18 mouse cellular contexts compared by ENCODE assay signal in the genomic region with DNA sequence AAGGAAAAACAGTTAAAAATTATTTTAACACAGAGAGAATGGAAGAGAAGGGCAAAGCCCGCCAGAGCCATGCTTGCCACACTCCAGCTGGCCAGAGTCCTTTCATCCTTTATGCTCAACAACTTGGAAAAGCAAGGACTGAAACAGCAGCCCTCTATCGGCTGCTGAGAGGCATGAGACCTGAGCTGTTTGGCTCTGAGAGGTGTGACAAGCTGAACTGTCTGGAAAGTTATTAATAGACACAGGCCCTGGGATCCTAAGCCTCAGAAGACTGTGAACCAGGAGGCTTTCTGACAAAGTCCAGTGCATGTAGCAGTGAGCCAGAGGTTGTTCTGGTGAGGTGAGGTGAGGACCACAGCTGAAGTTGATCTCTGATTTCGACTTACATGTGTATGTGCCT. TPM values are rescaled to one million over a fixed set of nuclear protein-coding genes. Genes with fewer than 3 reads are reported as not detected.
A peak's percentile ranks its signal among the peaks of the same experiment; 100 is the strongest.
DNase-seq lines count a peak whose midpoint lies in the region; ATAC-seq and TF ChIP-seq lines count a peak whose summit lies in the region.
"Had no signal": no experiment of that assay in that cellular context is flagged by ENCODE, and none has a peak within 500 bp of the region (broad histone marks: within the 10 kb centered on the region; RNA-seq: fewer than 3 reads in every experiment).

No protein-coding gene starts in this region.

- intact Hi-C loops in heart, postnatal 25 days (cut with DNase I), result loop anchor here (2.0 kb wide), 1 partner anchor 21 kb away; a partner anchor contains a TSS

- peaks cover 8% of the 10 kb centered on the region; the same call in 1 of the 2 replicates for H3K4me1 ChIP-seq in heart, postnatal 0 days (ENCODE audit: control insufficient read depth, insufficient read depth)

- H3K4me3 ChIP-seq in heart, postnatal 0 days (ENCODE audit: low read depth, low read length), result no peak overlapping the region
- H3K4me3 ChIP-seq: embryonic facial prominence, embryonic 15.5 days; forebrain, embryonic 10.5 days; limb, embryonic 15.5 days; neural tube, embryonic 15.5 days had no signal

- peak overlapping the region; percentile 79 for H3K27ac ChIP-seq in heart, postnatal 0 days (ENCODE audit: low read depth)
- H3K27ac ChIP-seq: embryonic facial prominence, embryonic 15.5 days; forebrain, embryonic 10.5 days; limb, embryonic 15.5 days; neural tube, embryonic 15.5 days had no signal

- no peaks in the 10 kb centered on the region for H3K36me3 ChIP-seq in heart, postnatal 0 days (replicated peaks; ENCODE audit: control insufficient read depth, insufficient read depth, low read length)
- H3K36me3 ChIP-seq: embryonic facial prominence, embryonic 15.5 days; forebrain, embryonic 10.5 days; limb, embryonic 15.5 days; neural tube, embryonic 15.5 days had no signal

- H3K9ac ChIP-seq in heart, postnatal 0 days (replicated peaks; ENCODE audit: low read depth, low read length), result no peak overlapping the region
- H3K9ac ChIP-seq: embryonic facial prominence, embryonic 15.5 days; limb, embryonic 15.5 days; liver, postnatal 0 days; neural tube, embryonic 15.5 days had no signal

- peak; percentile 97 for DNase-seq in heart, adult 11 months
- DNase-seq in heart, postnatal 25 days (ENCODE audit: low spot score), result no peak
- peak; percentile 1 for DNase-seq in adipocyte (ENCODE audit: low spot score)
- DNase-seq in heart, adult 9 months (ENCODE audit: low spot score in 2 of 2), result peak; percentile 66 to 67
- peak; percentile 87 for DNase-seq in heart, postnatal 0 days (ENCODE audit: low spot score)
- no peak for DNase-seq in urinary bladder, adult 18-20 months (ENCODE audit: low spot score in 2 of 2)
- no peak for DNase-seq in adrenal gland, adult (ENCODE audit: inconsistent age in 2 of 2, low spot score in 1 of 2)
- DNase-seq: cerebellum, adult 9-11 months; kidney, postnatal 10 days; layer of hippocampus, adult 9-11 months; liver, postnatal 0 days; thymus, postnatal 25 days had no signal

- ATAC-seq in heart, postnatal 0 days (ENCODE audit: insufficient read depth, low read depth), result peak; percentile 71
- ATAC-seq in granulocyte monocyte progenitor cell, adult 5-6 weeks (replicated peaks; ENCODE audit: poor library complexity, severe bottlenecking), result no peak
- ATAC-seq: liver, postnatal 0 days had no signal

- 38% methylated on average over 3 of the region's 3 CpGs for WGBS in heart, postnatal 0 days

- no peak overlapping the region for H3K4me2 ChIP-seq in heart, postnatal 0 days (ENCODE audit: low read depth, low read length)
- H3K4me2 ChIP-seq: embryonic facial prominence, embryonic 15.5 days; limb, embryonic 15.5 days had no signal

- no peaks in the 10 kb centered on the region for H3K27me3 ChIP-seq in heart, postnatal 0 days (ENCODE audit: control insufficient read depth, insufficient read depth, low read length)
- H3K27me3 ChIP-seq: embryonic facial prominence, embryonic 15.5 days; limb, embryonic 15.5 days; neural tube, embryonic 15.5 days had no signal

- TF ChIP-seq CTCF in heart, postnatal 0 days (IDR thresholded peaks at IDR 0.05; ENCODE audit: low read depth), result peak; percentile 50

- TF ChIP-seq EP300 in heart, postnatal 0 days (IDR thresholded peaks at IDR 0.05; ENCODE audit: low read depth), result no peak

- no peaks in the 10 kb centered on the region for H3K9me3 ChIP-seq in heart, postnatal 0 days (replicated peaks; ENCODE audit: control insufficient read depth, low read length)
- H3K9me3 ChIP-seq: embryonic facial prominence, embryonic 15.5 days; forebrain, embryonic 10.5 days; limb, embryonic 15.5 days; neural tube, embryonic 15.5 days had no signal

RNA-seq across cellular contexts. Expression of a gene that starts 2.0 kb away (rescaled TPM):
- total RNA-seq in heart, postnatal 25 days (2021), result 10 to 100 TPM; 30.1 to 31.3 TPM
- 13.9 and 15.2 TPM in 2 replicates for total RNA-seq in heart, postnatal 0 days (2014; rRNA removed; ENCODE audit: low replicate concordance)
- 12.9 and 13.9 TPM in 2 replicates for polyA plus RNA-seq in heart, postnatal 0 days (2015; fragmentation: Nextera tagmentation; extraction: Ambion mirVana)
- total RNA-seq in granulocyte monocyte progenitor cell, adult 5-6 weeks (2014; fragmentation: Nextera tagmentation), result 6.6 and 11.5 TPM in 2 replicates
- total RNA-seq in granulocyte monocyte progenitor cell, adult 5-6 weeks (2017), result 4.8 and 5.6 TPM in 2 replicates

RNA-seq across cellular contexts. Expression of a gene that starts 21.2 kb away (rescaled TPM):
- total RNA-seq in heart, postnatal 25 days (2021), result 10 to 100 TPM; 71.4 to 75.2 TPM
- 14.7 and 24.4 TPM in 2 replicates for total RNA-seq in heart, postnatal 0 days (2014; rRNA removed; ENCODE audit: low replicate concordance)
- 38.7 and 40.0 TPM in 2 replicates for polyA plus RNA-seq in heart, postnatal 0 days (2015; fragmentation: Nextera tagmentation; extraction: Ambion mirVana)
- 175 and 185 TPM in 2 replicates for total RNA-seq in granulocyte monocyte progenitor cell, adult 5-6 weeks (2014; fragmentation: Nextera tagmentation)
- total RNA-seq in granulocyte monocyte progenitor cell, adult 5-6 weeks (2017), result 11.8 and 14.0 TPM in 2 replicates

RNA-seq across cellular contexts. Expression of a gene that starts 55.9 kb away (rescaled TPM):
- under 1 TPM in 1 of 2 experiments, not detected in 1; 0.10 TPM for total RNA-seq in heart, postnatal 25 days (2021)
- 0.12 TPM in 1 of 2 replicates, not detected in the other for total RNA-seq in heart, postnatal 0 days (2014; rRNA removed; ENCODE audit: low replicate concordance)
- 0.23 and 0.45 TPM in 2 replicates for polyA plus RNA-seq in heart, postnatal 0 days (2015; fragmentation: Nextera tagmentation; extraction: Ambion mirVana)
- total RNA-seq in granulocyte monocyte progenitor cell, adult 5-6 weeks (2014; fragmentation: Nextera tagmentation), result not detected in 2 replicates
- total RNA-seq in granulocyte monocyte progenitor cell, adult 5-6 weeks (2017), result not detected in 2 replicates
- polyA plus RNA-seq: C2C12 had no signal

Comparison
In these comparisons a context has a peak if more than half of its experiments do, and no peak if none do; other contexts are left out.
1. DNase-seq: peak in heart, adult 11 months (single experiment), adipocyte (single experiment), heart, adult 9 months (2 of 2) and heart, postnatal 0 days (single experiment); none in heart, postnatal 25 days (single experiment), urinary bladder, adult 18-20 months (0 of 2) and adrenal gland, adult (0 of 2).